Mouse (Mus musculus): ENCODE data around the gene Majin. TPM values are rescaled to one million over a fixed set of nuclear protein-coding genes. Genes with fewer than 3 reads are reported as not detected.

The Majin gene
- polyA plus RNA-seq, 1 experiment from 2014 or later, result not detected

DNA sequence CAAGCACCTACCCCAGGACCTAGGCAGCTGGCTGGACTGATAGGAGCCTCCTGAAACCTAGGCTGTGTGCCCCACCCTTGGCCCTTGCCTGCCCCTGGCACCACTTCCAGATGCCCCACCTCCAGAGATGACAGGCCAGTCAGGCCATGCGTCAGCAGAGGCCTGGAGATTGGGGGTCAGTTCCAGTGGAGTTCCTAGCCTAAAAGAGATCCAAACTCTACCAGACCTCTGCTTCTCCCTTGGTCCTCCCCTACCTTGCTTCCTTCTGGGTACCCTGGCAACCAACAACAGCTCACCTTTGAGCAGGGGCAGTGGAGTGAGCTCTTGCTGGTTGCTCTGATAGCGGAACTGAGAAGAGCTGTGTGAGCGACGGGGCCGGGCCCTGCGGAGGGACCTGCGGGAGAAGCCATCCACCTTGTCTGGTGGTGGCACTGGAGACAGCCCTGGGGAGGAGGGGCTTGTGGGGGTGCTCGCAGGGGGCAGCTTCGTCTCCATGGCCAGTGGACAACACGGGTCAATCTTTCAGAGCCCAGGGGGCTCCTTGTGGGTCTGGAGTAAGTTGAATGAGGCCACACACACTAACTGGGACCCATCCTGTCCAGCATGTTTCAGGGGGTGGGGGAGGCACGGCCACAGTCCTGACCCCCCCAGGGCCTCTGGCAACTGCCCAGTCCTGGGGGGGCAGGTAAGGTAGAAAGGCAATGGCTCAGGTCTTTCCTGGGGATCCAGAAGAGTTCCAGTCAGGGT, 50.3 kb downstream of the Majin start:
- H3K9ac ChIP-seq (ENCODE audit: low read length), result peak overlapping the region; percentile 85; the same call in 1 of the 2 replicates
- peaks cover 8% of the 10 kb centered on the region for H3K4me1 ChIP-seq (ENCODE audit: control insufficient read depth, insufficient read depth, low read length)
- DNase-seq (ENCODE audit: low spot score), result no peak
- H3K27me3 ChIP-seq (ENCODE audit: control insufficient read depth, insufficient read depth, low read length), result no peaks in the 10 kb centered on the region
- H3K36me3 ChIP-seq (ENCODE audit: control insufficient read depth, insufficient read depth, low read length), result 0 out of 2 replicates have a peak, but pooled peaks cover 4% of the 10 kb centered on the region
- H3K4me3 ChIP-seq (ENCODE audit: low read depth, low read length), result peak overlapping the region; percentile 79
- H3K27ac ChIP-seq (ENCODE audit: low read depth, low read length), result no peak overlapping the region
- WGBS, result 72% methylated on average over 11 of the region's 11 CpGs
- peak overlapping the region; percentile 53 for H3K4me2 ChIP-seq (ENCODE audit: low read depth)
- H3K9me3 ChIP-seq (ENCODE audit: control insufficient read depth, low read length), result no peaks in the 10 kb centered on the region
- no peak for ATAC-seq (ENCODE audit: insufficient read depth, low FRiP score, low TSS enrichment)

DNA sequence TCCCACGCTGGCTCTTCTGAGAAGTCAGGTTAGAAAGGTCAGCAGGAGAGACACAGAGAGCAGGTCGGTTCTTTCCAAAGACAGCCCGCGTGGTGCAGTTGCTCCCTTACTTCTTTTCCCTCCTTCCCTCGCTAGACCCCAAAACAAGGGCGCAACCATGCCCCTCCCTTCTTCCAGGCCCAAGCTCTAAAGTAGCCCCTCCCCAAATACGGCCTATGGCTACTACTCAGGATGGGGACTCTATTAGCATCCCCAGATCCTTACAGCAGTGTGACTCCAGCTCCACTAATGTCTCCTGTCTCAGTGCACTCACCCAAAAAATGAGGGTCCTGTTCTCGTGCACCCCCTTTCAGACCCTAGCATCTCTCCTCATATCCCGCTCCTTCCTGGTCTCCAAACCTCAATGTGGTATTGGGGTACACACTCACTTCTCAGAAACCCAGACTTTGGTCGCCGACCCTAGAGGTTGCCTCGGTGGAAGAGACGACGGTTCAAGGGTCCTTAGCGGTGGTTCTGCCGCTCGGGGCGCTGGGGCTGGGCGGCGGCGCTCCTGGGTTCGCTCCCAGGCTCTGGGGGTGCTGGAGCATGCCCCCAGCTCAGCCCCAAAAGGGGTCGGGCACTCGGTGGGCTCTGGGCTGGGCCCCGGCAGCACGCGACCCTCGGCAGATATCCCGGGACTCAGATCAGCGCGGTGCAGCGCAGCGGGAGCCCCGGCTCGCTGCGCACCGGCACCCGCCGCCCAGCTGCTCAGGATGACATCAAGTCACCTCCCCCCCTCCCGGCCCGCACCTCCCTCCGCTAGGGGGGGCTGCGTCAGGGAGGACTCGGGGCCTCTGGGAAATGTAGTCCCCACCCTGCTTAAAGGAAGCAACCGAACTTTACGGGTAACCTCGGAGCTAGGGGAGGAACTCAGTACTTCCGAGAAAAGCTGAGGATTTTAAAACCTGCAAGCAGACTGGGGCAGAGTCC, 51.2 kb downstream of the Majin start, which contains the start of gene Ppp2r5b:
TSS of gene Ppp2r5b (minus strand) at position 789 of the 969 bp plus-strand sequence.
- 0 out of 2 replicates have a peak within 1 kb of the TSS, but pooled peaks have one; percentile 30 for H3K27ac ChIP-seq (ENCODE audit: low read depth, low read length)
- H3K9ac ChIP-seq (ENCODE audit: low read length), result peak within 1 kb of the TSS; percentile 85
- WGBS, result 2% methylated on average over 48 of the region's 48 CpGs
- peak; percentile 95 for DNase-seq (ENCODE audit: low spot score)
- peak; percentile 92 for ATAC-seq (ENCODE audit: insufficient read depth, low FRiP score, low TSS enrichment)
- H3K4me3 ChIP-seq (ENCODE audit: low read depth, low read length), result peak within 1 kb of the TSS; percentile 79
- no peaks in the 10 kb centered on the region for H3K27me3 ChIP-seq (ENCODE audit: control insufficient read depth, insufficient read depth, low read length)
- 0 out of 2 replicates have a peak, but pooled peaks cover 2% of the 10 kb centered on the region for H3K36me3 ChIP-seq (ENCODE audit: control insufficient read depth, insufficient read depth, low read length)
- no peaks in the 10 kb centered on the region for H3K9me3 ChIP-seq (ENCODE audit: control insufficient read depth, low read length)
- H3K4me2 ChIP-seq (ENCODE audit: low read depth), result peak within 1 kb of the TSS; percentile 53
- peaks cover 8% of the 10 kb centered on the region for H3K4me1 ChIP-seq (ENCODE audit: control insufficient read depth, insufficient read depth, low read length)

DNA sequence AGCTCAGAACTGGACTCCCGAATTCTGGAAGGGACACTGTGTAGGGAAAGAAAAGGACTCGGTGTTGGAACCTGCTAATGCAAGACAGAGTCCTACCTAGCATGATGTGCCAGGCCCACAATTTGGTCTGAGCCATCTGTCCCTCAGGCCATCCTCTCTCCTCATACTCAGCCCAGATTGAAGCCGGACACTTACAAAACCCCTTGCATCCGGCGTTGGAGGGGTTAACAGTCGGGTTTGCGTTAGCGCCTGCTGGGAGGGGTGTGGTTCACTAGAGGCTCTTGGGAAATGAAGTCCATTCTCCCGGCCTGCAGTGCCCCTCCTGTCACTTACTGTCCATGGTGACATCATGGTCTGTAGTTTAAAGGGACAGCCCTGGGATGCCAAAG, 51.9 kb downstream of the Majin start:
- Histone ChIP-seq H3K27me3 (ENCODE audit: control insufficient read depth, insufficient read depth, low read length) (no peaks in the 10 kb centered on the region), H3K4me2 (ENCODE audit: low read depth) (peak overlapping the region; percentile 53), H3K9ac (ENCODE audit: low read length) (peak overlapping the region; percentile 85), H3K4me1 (ENCODE audit: control insufficient read depth, insufficient read depth, low read length) (peaks cover 8% of the 10 kb centered on the region), H3K9me3 (ENCODE audit: control insufficient read depth, low read length) (no peaks in the 10 kb centered on the region), H3K27ac (ENCODE audit: low read depth, low read length) (0 out of 2 replicates have a peak overlapping the region, but pooled peaks have one; percentile 30), H3K4me3 (ENCODE audit: low read depth, low read length) (peak overlapping the region; percentile 79), H3K36me3 (ENCODE audit: control insufficient read depth, insufficient read depth, low read length) (0 out of 2 replicates have a peak, but pooled peaks cover 2% of the 10 kb centered on the region)
- peak; percentile 92 for DNase-seq (ENCODE audit: low spot score)
- peak; percentile 85 for ATAC-seq (ENCODE audit: insufficient read depth, low FRiP score, low TSS enrichment)
- WGBS, result 0% methylated on average over 9 of the region's 9 CpGs

DNA sequence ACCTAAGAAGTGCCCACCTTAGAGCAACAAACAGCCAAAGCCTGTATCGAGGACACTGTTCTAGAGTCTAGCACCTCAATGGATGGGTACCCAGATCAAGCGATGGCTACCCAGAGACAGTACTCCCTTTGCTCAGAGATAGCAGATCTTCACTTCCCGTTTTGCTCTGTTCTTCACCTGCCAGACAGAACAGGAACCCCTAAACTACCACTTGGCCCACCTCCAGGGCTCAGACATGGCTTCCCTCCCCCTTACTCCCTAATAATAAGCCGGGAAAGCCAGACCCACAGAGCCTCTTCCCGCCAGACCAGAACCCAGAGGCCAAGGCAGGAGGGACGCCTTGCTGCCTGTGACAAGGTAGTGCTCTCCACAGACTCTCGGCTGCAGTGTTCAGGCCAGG, 52.7 kb downstream of the Majin start:
- no peak for ATAC-seq (ENCODE audit: insufficient read depth, low FRiP score, low TSS enrichment)
- Histone ChIP-seq H3K27ac (ENCODE audit: low read depth, low read length) (no peak overlapping the region), H3K27me3 (ENCODE audit: control insufficient read depth, insufficient read depth, low read length) (no peaks in the 10 kb centered on the region), H3K4me1 (ENCODE audit: control insufficient read depth, insufficient read depth, low read length) (peaks cover 8% of the 10 kb centered on the region), H3K9me3 (ENCODE audit: control insufficient read depth, low read length) (no peaks in the 10 kb centered on the region), H3K36me3 (ENCODE audit: control insufficient read depth, insufficient read depth, low read length) (0 out of 2 replicates have a peak, but pooled peaks cover 2% of the 10 kb centered on the region), H3K9ac (ENCODE audit: low read length) (no peak overlapping the region), H3K4me2 (ENCODE audit: low read depth) (no peak overlapping the region), H3K4me3 (ENCODE audit: low read depth, low read length) (no peak overlapping the region)
- no peak for DNase-seq (ENCODE audit: low spot score)
- WGBS, result 68% methylated on average over 7 of the region's 7 CpGs

DNA sequence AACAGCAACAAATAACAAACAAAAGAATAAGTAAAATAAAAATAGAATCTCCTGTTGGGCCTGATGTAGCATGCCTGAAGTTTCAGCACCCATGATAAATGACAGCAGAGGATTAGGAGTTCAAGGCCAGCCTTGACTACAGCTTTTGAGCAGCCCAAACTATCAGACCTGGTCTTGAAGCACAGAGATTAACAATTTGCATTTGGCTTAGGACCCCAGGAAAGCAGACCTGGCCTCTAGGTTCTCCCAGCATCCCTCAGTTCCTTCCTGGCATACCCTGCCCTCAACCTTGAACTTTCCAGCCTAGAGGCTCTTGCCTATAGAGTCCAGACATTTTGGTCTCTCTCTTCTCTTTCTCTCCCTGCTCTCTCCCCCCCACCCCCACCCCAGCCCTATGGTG, 54.6 kb downstream of the Majin start:
- Histone ChIP-seq H3K9ac (ENCODE audit: low read length) (no peak overlapping the region), H3K9me3 (ENCODE audit: control insufficient read depth, low read length) (no peaks in the 10 kb centered on the region), H3K4me2 (ENCODE audit: low read depth) (no peak overlapping the region), H3K27ac (ENCODE audit: low read depth, low read length) (no peak overlapping the region), H3K4me3 (ENCODE audit: low read depth, low read length) (no peak overlapping the region), H3K4me1 (ENCODE audit: control insufficient read depth, insufficient read depth, low read length) (peaks cover 12% of the 10 kb centered on the region), H3K36me3 (ENCODE audit: control insufficient read depth, insufficient read depth, low read length) (0 out of 2 replicates have a peak, but pooled peaks cover 2% of the 10 kb centered on the region), H3K27me3 (ENCODE audit: control insufficient read depth, insufficient read depth, low read length) (no peaks in the 10 kb centered on the region)
- ATAC-seq (ENCODE audit: insufficient read depth, low FRiP score, low TSS enrichment) (no peak), DNase-seq (ENCODE audit: low spot score) (no peak)

DNA sequence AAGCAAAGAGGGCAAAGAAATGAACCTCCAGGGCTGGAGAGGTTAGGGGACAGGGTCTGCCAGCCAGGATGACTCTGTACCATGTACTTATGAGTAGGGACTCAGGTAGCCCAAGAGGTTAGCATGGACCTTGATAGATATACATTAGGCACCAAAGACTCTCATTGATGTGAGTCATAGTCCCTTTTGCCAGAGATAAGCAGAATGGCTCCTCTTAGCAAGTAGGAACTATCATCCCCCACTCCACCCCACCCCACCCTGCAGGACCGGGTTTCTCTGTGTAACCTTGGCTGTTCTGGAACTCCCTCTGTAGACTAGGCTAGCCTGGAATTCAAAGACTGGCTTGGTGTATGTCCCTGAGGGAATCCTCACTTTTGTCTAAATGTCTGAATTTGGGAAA, 55.9 kb downstream of the Majin start:
- Histone ChIP-seq H3K9ac (ENCODE audit: low read length) (no peak overlapping the region), H3K4me3 (ENCODE audit: low read depth, low read length) (no peak overlapping the region), H3K4me2 (ENCODE audit: low read depth) (no peak overlapping the region), H3K27ac (ENCODE audit: low read depth, low read length) (no peak overlapping the region), H3K36me3 (ENCODE audit: control insufficient read depth, insufficient read depth, low read length) (no peaks in the 10 kb centered on the region), H3K9me3 (ENCODE audit: control insufficient read depth, low read length) (no peaks in the 10 kb centered on the region), H3K4me1 (ENCODE audit: control insufficient read depth, insufficient read depth, low read length) (peaks cover 5% of the 10 kb centered on the region; the same call in 1 of the 2 replicates), H3K27me3 (ENCODE audit: control insufficient read depth, insufficient read depth, low read length) (no peaks in the 10 kb centered on the region)
- ATAC-seq (ENCODE audit: insufficient read depth, low FRiP score, low TSS enrichment) (no peak), DNase-seq (ENCODE audit: low spot score) (no peak)
- 82% methylated on average over 1 of the region's 1 CpGs for WGBS

DNA sequence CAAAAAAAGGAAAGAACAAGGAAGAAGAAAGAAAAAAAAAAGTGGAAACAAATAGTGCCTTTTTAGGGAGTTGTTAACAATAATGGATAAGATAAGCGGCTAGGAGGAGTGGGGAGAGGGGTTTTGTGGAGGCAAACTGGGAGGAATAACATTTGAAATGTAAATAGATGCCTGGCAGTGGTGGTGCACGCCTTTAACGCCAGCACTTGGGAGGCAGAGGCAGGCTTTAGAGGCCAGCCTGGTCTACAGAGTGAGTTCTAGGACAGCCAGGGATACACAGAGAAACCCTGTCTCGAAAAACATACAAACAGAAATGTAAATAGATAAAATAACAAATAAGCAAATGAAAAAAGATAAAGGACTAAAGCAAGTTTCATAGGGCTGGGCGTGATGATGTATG, 56.5 kb downstream of the Majin start:
- H3K27ac ChIP-seq (ENCODE audit: low read depth, low read length), result no peak overlapping the region

DNA sequence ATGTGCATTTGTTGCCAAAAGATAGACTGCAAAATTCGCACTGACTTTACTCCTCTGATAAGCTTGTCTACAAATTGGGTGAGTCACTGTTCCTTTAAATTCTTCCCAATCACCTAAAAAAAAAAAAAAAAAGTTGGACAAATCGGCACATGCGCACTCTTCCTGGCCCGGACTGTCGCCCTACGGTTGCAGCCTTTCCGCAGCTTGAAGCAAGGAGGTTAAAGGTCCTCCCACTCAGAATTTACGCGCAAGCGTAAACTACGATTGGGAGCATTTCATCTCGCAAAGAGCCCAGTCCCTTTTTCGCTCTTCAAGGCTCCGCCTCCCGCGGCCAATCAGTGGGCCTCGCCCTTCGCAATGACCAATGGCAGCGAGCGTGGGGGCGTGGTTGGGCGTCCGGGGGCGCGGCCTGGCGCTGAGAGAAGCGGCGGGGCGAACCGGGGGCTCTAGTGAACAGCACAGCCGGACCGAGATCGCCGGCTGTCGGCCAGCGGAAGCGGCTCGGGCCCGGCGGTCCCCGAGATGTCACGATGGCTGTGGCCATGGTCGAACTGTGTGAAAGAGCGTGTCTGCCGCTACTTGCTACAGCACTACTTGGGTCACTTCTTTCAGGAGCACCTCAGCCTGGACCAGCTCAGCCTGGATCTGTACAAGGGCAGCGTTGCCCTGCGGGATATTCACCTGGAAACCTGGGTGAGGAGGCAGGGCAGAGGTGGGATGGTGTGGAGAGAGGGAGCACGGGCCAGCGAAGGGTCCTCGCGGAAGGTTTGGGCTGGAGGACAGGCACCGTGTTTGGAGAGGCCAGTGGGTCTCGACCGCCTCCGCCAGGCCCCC, 57.3 kb downstream of the Majin start, which contains the start of gene Atg2a:
TSS of gene Atg2a (plus strand) at position 395 of the 834 bp plus-strand sequence.
- Histone ChIP-seq H3K27ac (ENCODE audit: low read depth, low read length) (no peak within 1 kb of the TSS), H3K4me2 (ENCODE audit: low read depth) (peak within 1 kb of the TSS; percentile 76), H3K4me1 (ENCODE audit: control insufficient read depth, insufficient read depth, low read length) (peaks cover 4% of the 10 kb centered on the region; the same call in 1 of the 2 replicates), H3K9ac (ENCODE audit: low read length) (peak within 1 kb of the TSS; percentile 81), H3K9me3 (ENCODE audit: control insufficient read depth, low read length) (no peaks in the 10 kb centered on the region), H3K27me3 (ENCODE audit: control insufficient read depth, insufficient read depth, low read length) (no peaks in the 10 kb centered on the region), H3K36me3 (ENCODE audit: control insufficient read depth, insufficient read depth, low read length) (peaks cover 3% of the 10 kb centered on the region; the same call in 1 of the 2 replicates), H3K4me3 (ENCODE audit: low read depth, low read length) (peak within 1 kb of the TSS; percentile 79)
- DNase-seq (ENCODE audit: low spot score) (peak; percentile 99), ATAC-seq (ENCODE audit: insufficient read depth, low FRiP score, low TSS enrichment) (peak; percentile 90)
- under 1% methylated on average over 55 of the region's 55 CpGs for WGBS

More for the DNA sequence above, 56.5 kb downstream of the Majin start:
- DNase-seq (ENCODE audit: low spot score) (no peak), ATAC-seq (ENCODE audit: insufficient read depth, low FRiP score, low TSS enrichment) (no peak)
- no peak overlapping the region for H3K4me3 ChIP-seq (ENCODE audit: low read depth, low read length)
- H3K36me3 ChIP-seq (ENCODE audit: control insufficient read depth, insufficient read depth, low read length), result no peaks in the 10 kb centered on the region
- H3K4me2 ChIP-seq (ENCODE audit: low read depth), result no peak overlapping the region
- H3K9me3 ChIP-seq (ENCODE audit: control insufficient read depth, low read length), result no peaks in the 10 kb centered on the region
- H3K9ac ChIP-seq (ENCODE audit: low read length), result no peak overlapping the region
- H3K4me1 ChIP-seq (ENCODE audit: control insufficient read depth, insufficient read depth, low read length), result peaks cover 4% of the 10 kb centered on the region; the same call in 1 of the 2 replicates
- H3K27me3 ChIP-seq (ENCODE audit: control insufficient read depth, insufficient read depth, low read length), result no peaks in the 10 kb centered on the region
- WGBS, result 35% methylated on average over 5 of the region's 5 CpGs

Data from neural tube, embryonic 11.5 days (tissue).